ENCODE assay signal across 9 mouse cellular contexts in genomic region chr13:91374141-91374540, GRCm38 (mm10).
DNase-seq lines count a peak whose midpoint lies in the region; ATAC-seq lines count a peak whose summit lies in the region.
"Had no signal": no experiment of that assay in that cellular context is flagged by ENCODE, and none has a peak within 500 bp of the region (broad histone marks: within the 10 kb centered on the region; RNA-seq: fewer than 3 reads in every experiment).

No protein-coding gene starts in this region.

- no peaks in the 10 kb centered on the region for H3K36me3 ChIP-seq in embryonic facial prominence, embryonic 13.5 days
- no peaks in the 10 kb centered on the region for H3K36me3 ChIP-seq in limb, embryonic 11.5 days (ENCODE audit: control insufficient read depth, insufficient read depth, low read length)

- no peaks in the 10 kb centered on the region for H3K9me3 ChIP-seq in embryonic facial prominence, embryonic 13.5 days
- no peaks in the 10 kb centered on the region for H3K9me3 ChIP-seq in limb, embryonic 11.5 days (ENCODE audit: control insufficient read depth, low read length)

- DNase-seq in ovary, postnatal 14 days (ENCODE audit: low spot score): peak; percentile 33
- DNase-seq in ovary, postnatal 10 days (ENCODE audit: low spot score): no peak
- DNase-seq in heart, postnatal 10 days: peak; percentile 77 to 80
- DNase-seq in limb, embryonic 11.5 days (ENCODE audit: low spot score): peak; percentile 79
- peak; percentile 86 for DNase-seq in retina, postnatal 1 day
- no peak for DNase-seq in spleen, adult 12 weeks (ENCODE audit: low spot score)
- DNase-seq in frontal cortex, postnatal 14 days (ENCODE audit: low spot score in 2 of 2): no peak

- H3K9ac ChIP-seq in embryonic facial prominence, embryonic 13.5 days: no peak overlapping the region
- H3K9ac ChIP-seq in limb, embryonic 11.5 days (ENCODE audit: low read length): no peak overlapping the region

- no peak for ATAC-seq in embryonic facial prominence, embryonic 13.5 days (ENCODE audit: insufficient number of reproducible peaks, insufficient read depth, low FRiP score, low TSS enrichment, low read depth)
- peak; percentile 52 for ATAC-seq in limb, embryonic 11.5 days (ENCODE audit: insufficient number of reproducible peaks, low FRiP score, low TSS enrichment, low read depth)
- ATAC-seq: Patski had no signal

- peaks cover 55% of the 10 kb centered on the region for H3K4me1 ChIP-seq in embryonic facial prominence, embryonic 13.5 days
- peaks cover 33% of the 10 kb centered on the region for H3K4me1 ChIP-seq in limb, embryonic 11.5 days (ENCODE audit: control insufficient read depth, insufficient read depth, low read length)

- no peak overlapping the region for H3K4me2 ChIP-seq in embryonic facial prominence, embryonic 13.5 days
- H3K4me2 ChIP-seq in limb, embryonic 11.5 days (ENCODE audit: low read depth, severe bottlenecking): no peak overlapping the region

- H3K4me3 ChIP-seq in embryonic facial prominence, embryonic 13.5 days: no peak overlapping the region
- H3K4me3 ChIP-seq in limb, embryonic 11.5 days (ENCODE audit: low read depth, low read length): no peak overlapping the region

- H3K27ac ChIP-seq in embryonic facial prominence, embryonic 13.5 days: peak overlapping the region; percentile 62
- H3K27ac ChIP-seq in limb, embryonic 11.5 days (replicated peaks; ENCODE audit: low read depth, low read length): peak overlapping the region; percentile 68

- H3K27me3 ChIP-seq in embryonic facial prominence, embryonic 13.5 days: no peaks in the 10 kb centered on the region
- no peaks in the 10 kb centered on the region for H3K27me3 ChIP-seq in limb, embryonic 11.5 days (ENCODE audit: control insufficient read depth, insufficient read depth, low read length)
- H3K27me3 ChIP-seq: Patski had no signal

- 5% methylated on average over 3 of the region's 3 CpGs for WGBS in embryonic facial prominence, embryonic 13.5 days
- 8% methylated on average over 3 of the region's 3 CpGs for WGBS in limb, embryonic 11.5 days

- intact Hi-C loops in heart, postnatal 10 days (cut with DNase I): loop anchor here (5.0 kb wide), 3 partner anchors 263 to 407 kb away; no protein-coding TSS in a partner anchor

Comparison
In these comparisons a context has a peak if more than half of its experiments do, and no peak if none do; other contexts are left out.
1. DNase-seq: peak in ovary, postnatal 14 days (single experiment), heart, postnatal 10 days (2 of 2), limb, embryonic 11.5 days (single experiment) and retina, postnatal 1 day (single experiment); none in ovary, postnatal 10 days (single experiment), spleen, adult 12 weeks (single experiment) and frontal cortex, postnatal 14 days (0 of 2).